In the genomic region with DNA sequence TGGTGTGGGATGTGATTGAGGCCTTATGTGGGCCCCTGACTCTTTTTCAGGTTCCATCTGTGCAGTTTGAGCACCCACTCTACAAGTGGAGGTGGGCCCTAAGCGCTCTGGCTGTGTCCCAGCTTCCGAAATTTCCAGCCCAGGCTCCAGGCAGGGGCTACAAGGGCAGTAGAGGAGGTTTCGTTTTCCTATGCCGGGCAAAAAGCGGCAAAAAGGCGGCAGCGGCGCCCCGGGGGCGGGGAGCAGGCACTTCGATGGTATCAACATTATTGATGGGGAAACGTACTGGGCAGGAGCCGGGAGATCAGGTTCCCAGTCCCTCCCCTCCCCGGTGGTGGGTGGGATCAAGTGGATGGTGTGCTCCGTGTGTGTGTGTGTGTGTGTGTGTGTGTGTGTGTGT, we compare ENCODE assay signal across 8 mouse cellular contexts. TPM values are rescaled to one million over a fixed set of nuclear protein-coding genes. Genes with fewer than 3 reads are reported as not detected.
A peak's percentile ranks its signal among the peaks of the same experiment; 100 is the strongest.
DNase-seq lines count a peak whose midpoint lies in the region; ATAC-seq lines count a peak whose summit lies in the region.

No protein-coding gene starts in this region.

- peak overlapping the region; percentile 32; the same call in 1 of the 2 replicates for H3K4me2 ChIP-seq in lung, embryonic 15.5 days
- H3K4me2 ChIP-seq in forebrain, embryonic 12.5 days: peak overlapping the region; percentile 78
- peak overlapping the region; percentile 76 for H3K4me2 ChIP-seq in kidney, embryonic 15.5 days
- H3K4me2 ChIP-seq in midbrain, embryonic 14.5 days (ENCODE audit: low read length): peak overlapping the region; percentile 81

- 0 out of 2 replicates have a peak overlapping the region, but pooled peaks have one; percentile 13 for H3K4me3 ChIP-seq in lung, embryonic 15.5 days
- H3K4me3 ChIP-seq in forebrain, embryonic 12.5 days (replicated peaks): peak overlapping the region; percentile 58
- peak overlapping the region; percentile 75 for H3K4me3 ChIP-seq in kidney, embryonic 15.5 days (replicated peaks)
- peak overlapping the region; percentile 12; the same call in 1 of the 2 replicates for H3K4me3 ChIP-seq in midbrain, embryonic 14.5 days (replicated peaks; ENCODE audit: low read depth, low read length)

- H3K36me3 ChIP-seq in lung, embryonic 15.5 days: no peaks in the 10 kb centered on the region
- H3K36me3 ChIP-seq in forebrain, embryonic 12.5 days (replicated peaks): no peaks in the 10 kb centered on the region
- H3K36me3 ChIP-seq in kidney, embryonic 15.5 days: no peaks in the 10 kb centered on the region
- H3K36me3 ChIP-seq in midbrain, embryonic 14.5 days (ENCODE audit: control insufficient read depth, insufficient read depth, low read length): no peaks in the 10 kb centered on the region

- no peak overlapping the region for H3K27ac ChIP-seq in lung, embryonic 15.5 days
- H3K27ac ChIP-seq in forebrain, embryonic 12.5 days: peak overlapping the region; percentile 94
- H3K27ac ChIP-seq in kidney, embryonic 15.5 days: peak overlapping the region; percentile 99
- no peak overlapping the region for H3K27ac ChIP-seq in midbrain, embryonic 14.5 days (replicated peaks; ENCODE audit: low read depth, low read length)

- H3K9me3 ChIP-seq in lung, embryonic 15.5 days: no peaks in the 10 kb centered on the region
- H3K9me3 ChIP-seq in forebrain, embryonic 12.5 days: no peaks in the 10 kb centered on the region
- H3K9me3 ChIP-seq in kidney, embryonic 15.5 days (replicated peaks): no peaks in the 10 kb centered on the region
- no peaks in the 10 kb centered on the region for H3K9me3 ChIP-seq in midbrain, embryonic 14.5 days (ENCODE audit: control insufficient read depth, low read length)

- peaks cover 33% of the 10 kb centered on the region for H3K4me1 ChIP-seq in lung, embryonic 15.5 days
- peaks cover 46% of the 10 kb centered on the region for H3K4me1 ChIP-seq in forebrain, embryonic 12.5 days
- peaks cover 53% of the 10 kb centered on the region for H3K4me1 ChIP-seq in kidney, embryonic 15.5 days
- H3K4me1 ChIP-seq in midbrain, embryonic 14.5 days (ENCODE audit: control insufficient read depth, insufficient read depth, low read length): peaks cover 22% of the 10 kb centered on the region

- WGBS in lung, embryonic 15.5 days: under 1% methylated on average over 14 of the region's 15 CpGs
- 2% methylated on average over 14 of the region's 15 CpGs for WGBS in forebrain, embryonic 12.5 days
- 2% methylated on average over 13 of the region's 15 CpGs for WGBS in kidney, embryonic 15.5 days
- WGBS in midbrain, embryonic 14.5 days: 4% methylated on average over 15 of the region's 15 CpGs

- no peak for ATAC-seq in lung, embryonic 15.5 days (ENCODE audit: borderline replicate concordance, extremely low read depth, low FRiP score, low TSS enrichment)
- ATAC-seq in forebrain, embryonic 12.5 days (ENCODE audit: low FRiP score): no peak
- ATAC-seq in kidney, embryonic 15.5 days (replicated peaks; ENCODE audit: low FRiP score): 0 out of 2 replicates have a peak, but pooled peaks have one; percentile 1
- ATAC-seq in midbrain, embryonic 14.5 days (ENCODE audit: low FRiP score, low TSS enrichment): no peak
- ATAC-seq in inflammation-experienced regulatory T-cells, adult 6 months: no peak

- H3K27me3 ChIP-seq in lung, embryonic 15.5 days: peaks cover 99% of the 10 kb centered on the region
- H3K27me3 ChIP-seq in forebrain, embryonic 12.5 days: peaks cover 51% of the 10 kb centered on the region
- H3K27me3 ChIP-seq in kidney, embryonic 15.5 days: peaks cover 55% of the 10 kb centered on the region
- H3K27me3 ChIP-seq in midbrain, embryonic 14.5 days (ENCODE audit: control insufficient read depth, insufficient read depth, low read length): peaks cover 45% of the 10 kb centered on the region

- no peak for DNase-seq in lung, postnatal 4 days
- DNase-seq in midbrain, embryonic 14.5 days: no peak
- DNase-seq in frontal cortex, postnatal 36 days (ENCODE audit: low spot score in 2 of 2): no peak
- no peak for DNase-seq in cerebellum, adult 18-20 months

- no peak overlapping the region for H3K9ac ChIP-seq in lung, embryonic 15.5 days
- H3K9ac ChIP-seq in forebrain, embryonic 12.5 days: peak overlapping the region; percentile 97
- peak overlapping the region; percentile 90 for H3K9ac ChIP-seq in kidney, embryonic 15.5 days
- no peak overlapping the region for H3K9ac ChIP-seq in midbrain, embryonic 14.5 days (replicated peaks; ENCODE audit: low read length)

RNA-seq across cellular contexts. Expression of gene Sall1, which starts 2.3 kb away (rescaled TPM):
- polyA plus RNA-seq in lung, embryonic 15.5 days (2015; fragmentation: Nextera tagmentation; extraction: Ambion mirVana): 0.10 and 0.21 TPM in 2 replicates
- 26.6 and 33.4 TPM in 2 replicates for polyA plus RNA-seq in forebrain, embryonic 12.5 days (2016; fragmentation: Nextera tagmentation; extraction: Ambion mirVana)
- 42.4 TPM in 2 replicates for polyA plus RNA-seq in kidney, embryonic 15.5 days (2015; fragmentation: Nextera tagmentation; extraction: Ambion mirVana)
- polyA plus RNA-seq in midbrain, embryonic 14.5 days (2014; fragmentation: Nextera tagmentation; extraction: Ambion mirVana): 7.7 and 9.2 TPM in 2 replicates
- polyA plus RNA-seq in inflammation-experienced regulatory T-cells, adult 6 months (2017; shearing (Covaris generic)): not detected

Comparison
In these comparisons a context has a peak if more than half of its experiments do, and no peak if none do; other contexts are left out.
1. H3K27ac ChIP-seq: peak in forebrain, embryonic 12.5 days (single experiment) and kidney, embryonic 15.5 days (single experiment); none in lung, embryonic 15.5 days (single experiment) and midbrain, embryonic 14.5 days (single experiment).
2. H3K4me3 ChIP-seq: peak in every context shown above with its lines; median percentile 75 in kidney, embryonic 15.5 days; 58 in forebrain, embryonic 12.5 days; 13 in lung, embryonic 15.5 days; 12 in midbrain, embryonic 14.5 days.
3. H3K9ac ChIP-seq: peak in forebrain, embryonic 12.5 days (single experiment) and kidney, embryonic 15.5 days (single experiment); none in lung, embryonic 15.5 days (single experiment) and midbrain, embryonic 14.5 days (single experiment).
4. Peak in every context shown above with its lines, with median percentiles within 50 percentile points of each other: H3K4me2 ChIP-seq.